Mouse (Mus musculus) E14TG2a.4 (cell line): ENCODE results near the gene Hdac1.
"Not testable (repeated sequence)": the region's sequence is repeated elsewhere in the genome, so short reads cannot be mapped to it uniquely, and the experiment has no call there.

Experiments used
- CTCF ChIP-seq: conservative IDR thresholded peaks from 2 replicates; pipeline ENCODE4 v1.5.1; 2014; ENCODE audit warnings: low read length
- NANOG ChIP-seq: IDR thresholded peaks from 2 replicates; pipeline ENCODE4 v1.6.1; 2014; ENCODE audit warnings: borderline replicate concordance, low read length, mixed read lengths
- POU5F1 ChIP-seq: IDR thresholded peaks from 2 replicates; pipeline ENCODE4 v1.6.1; 2014; ENCODE audit warnings: low read length, borderline replicate concordance

- TF ChIP-seq CTCF, NANOG, POU5F1: not testable (repeated sequence)
Measured at GRCm38 (mm10) chr4:129547631-129548030, 5.1 kb upstream of the Hdac1 start.
